Mouse (Mus musculus) G1E (cell line): ENCODE results near the gene Ctns.

Experiments used
- CTCF ChIP-seq: IDR thresholded peaks from 2 replicates; pipeline ENCODE4 v1.5.1; 2012; ENCODE audit warnings: low read depth, low read length, inconsistent platforms, mixed read lengths
- GATA1 ChIP-seq: IDR thresholded peaks from 2 replicates; pipeline ENCODE4 v1.6.1; 2012; ENCODE audit warnings: borderline replicate concordance, low read length, inconsistent platforms, mixed read lengths
- TAL1 ChIP-seq: conservative IDR thresholded peaks from 2 replicates; pipeline ENCODE4 v1.6.1; 2012; ENCODE audit warnings: low read depth, low read length, inconsistent platforms, mixed read lengths

DNA sequence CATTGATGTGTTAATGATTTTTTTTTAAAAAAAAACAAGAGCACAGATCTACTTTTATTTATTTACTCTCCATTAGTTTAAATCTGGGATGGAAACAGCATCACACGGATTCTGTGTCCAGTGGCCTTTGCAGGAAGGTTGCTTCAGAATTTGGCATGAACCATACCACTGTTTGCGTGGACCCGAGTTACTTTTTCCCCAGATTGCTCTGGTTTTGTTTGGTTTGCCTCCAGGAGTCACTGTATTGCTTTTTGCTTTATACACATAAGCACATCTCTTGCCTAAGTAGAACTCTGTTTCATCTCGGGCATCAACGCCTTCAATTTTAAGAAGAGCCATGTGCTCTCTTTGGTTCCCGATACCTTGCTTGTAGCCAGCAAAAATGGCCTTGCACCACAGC is 27.0 kb upstream of the Ctns start:
- TF ChIP-seq CTCF = no peak
- TF ChIP-seq TAL1 = no peak
- TF ChIP-seq GATA1 = no peak
